Mouse (Mus musculus) limb, embryonic 11.5 days (tissue): Measurements from ENCODE around the gene Ctdnep1. TPM values are rescaled to one million over a fixed set of nuclear protein-coding genes. Genes with fewer than 3 reads are reported as not detected.

Source experiments
- ATAC-seq: fragments of 200-750 bp; cut with Nextera tagmentation; 2 replicates; pipeline ENCODE4 v1.8.0; 2017; ENCODE audit warnings: low read depth; ENCODE audit not compliant: insufficient number of reproducible peaks, low FRiP score, low TSS enrichment
- DNase-seq: peaks from one replicate; pipeline ENCODE4 v3.0.0-alpha.2; 2015; ENCODE audit warnings: low spot score
- H3K27ac ChIP-seq: fragments of 300-500 bp; sonication (generic); replicated peaks from 2 replicates; pipeline ENCODE4 v1.5.1; 2014; ENCODE audit warnings: low read depth, mild to moderate bottlenecking, low read length
- H3K27me3 ChIP-seq: fragments of 300-500 bp; sonication (generic); 2 replicates; pipeline ENCODE4 v1.6.1; 2014; ENCODE audit warnings: mild to moderate bottlenecking, low read length, mixed read lengths; ENCODE audit not compliant: control insufficient read depth, insufficient read depth
- H3K36me3 ChIP-seq: fragments of 300-500 bp; sonication (generic); 2 replicates; pipeline ENCODE4 v1.6.1; 2014; ENCODE audit warnings: mild to moderate bottlenecking, low read length, moderate library complexity, mixed read lengths; ENCODE audit not compliant: control insufficient read depth, insufficient read depth
- H3K4me1 ChIP-seq: fragments of 300-500 bp; sonication (generic); 2 replicates; pipeline ENCODE4 v1.6.1; 2014; ENCODE audit warnings: low read length, mixed read lengths; ENCODE audit not compliant: control insufficient read depth, insufficient read depth
- H3K4me2 ChIP-seq: fragments of 300-500 bp; sonication (generic); 2 replicates; pipeline ENCODE4 v1.6.1; 2014; ENCODE audit warnings: low read depth, mild to moderate bottlenecking, moderate library complexity; ENCODE audit not compliant: severe bottlenecking
- H3K4me3 ChIP-seq: fragments of 300-500 bp; sonication (generic); 2 replicates; pipeline ENCODE4 v1.5.1; 2014; ENCODE audit warnings: low read depth, low read length
- H3K9ac ChIP-seq: fragments of 300-500 bp; sonication (generic); 2 replicates; pipeline ENCODE4 v1.6.1; 2014; ENCODE audit warnings: mild to moderate bottlenecking, low read length
- H3K9me3 ChIP-seq: fragments of 300-500 bp; sonication (generic); 2 replicates; pipeline ENCODE4 v1.6.1; 2016; ENCODE audit warnings: low read length; ENCODE audit not compliant: control insufficient read depth
- WGBS: fragments of 180-500 bp; shearing (Covaris S2); extraction: QIAGEN DNeasy Blood & Tissue Kit; methylation state at CpG from one replicate; pipeline ENCODE4 v1.1.7; 2014; 5-methylcytosine and 5-hydroxymethylcytosine counted together
- polyA plus RNA-seq: library from polyadenylated mRNA; unstranded; fragments of >200 nt; fragmentation: Nextera tagmentation; extraction: Ambion mirVana; gene quantifications from 2 replicates; pipeline ENCODE4 v1.2.1, GENCODE M21; 2014

Ctdnep1 gene
- polyA plus RNA-seq, 1 experiment from 2014 or later = 27.6 TPM

- Histone ChIP-seq H3K9ac (no peak overlapping the region), H3K4me3 (no peak overlapping the region), H3K9me3 (no peaks in the 10 kb centered on the region), H3K36me3 (peaks cover 12% of the 10 kb centered on the region), H3K27ac (no peak overlapping the region), H3K27me3 (no peaks in the 10 kb centered on the region), H3K4me1 (peaks cover 55% of the 10 kb centered on the region), H3K4me2 (peak overlapping the region; percentile 45; the same call in 1 of the 2 replicates)
- 30% methylated on average over 9 of the region's 9 CpGs for WGBS
- DNase-seq (no peak), ATAC-seq (no peak)
Measured at GRCm38 (mm10) chr11:70027397-70027796, 46.4 kb downstream of the Ctdnep1 start.

DNA sequence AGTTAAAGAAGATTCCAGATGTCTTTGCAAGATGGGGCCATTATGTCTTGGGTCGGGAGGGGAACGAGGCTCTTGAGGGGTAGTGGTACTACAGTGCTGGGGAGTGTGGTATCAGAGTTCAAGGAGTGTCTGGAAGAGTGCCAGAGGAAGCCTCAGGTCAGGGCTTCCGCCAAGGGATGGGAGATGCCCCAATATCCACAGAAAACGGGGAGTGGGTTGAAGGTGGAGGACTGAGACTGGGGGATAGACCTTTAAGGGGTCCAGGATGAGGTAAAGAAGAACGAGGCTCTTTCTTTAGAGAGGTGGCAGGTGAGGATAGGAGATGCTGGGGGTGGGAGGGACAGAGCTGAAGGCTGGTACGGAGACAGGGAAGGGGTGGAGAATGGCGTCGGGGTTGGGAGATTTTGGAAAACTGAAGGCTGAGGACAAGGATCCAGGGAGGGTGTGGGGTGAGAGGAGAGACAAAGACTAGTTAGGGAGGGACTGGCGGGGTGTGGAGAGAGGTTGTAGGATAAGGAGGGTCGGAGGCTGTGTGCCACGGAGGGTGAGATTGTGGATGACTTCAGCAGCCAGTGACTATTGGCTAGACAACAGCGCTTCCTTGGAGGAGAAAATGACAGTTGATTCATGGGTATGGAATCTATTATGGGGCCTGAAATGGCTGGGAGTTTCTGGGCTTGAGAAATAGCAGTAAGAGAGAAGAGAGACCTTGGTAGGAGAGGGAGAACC is 47.6 kb downstream of the Ctdnep1 start:
- H3K9me3 ChIP-seq = no peaks in the 10 kb centered on the region
- peak overlapping the region; percentile 15 for H3K4me3 ChIP-seq
- ATAC-seq (no peak), DNase-seq (no peak)
- H3K4me1 ChIP-seq = peaks cover 52% of the 10 kb centered on the region
- no peak overlapping the region for H3K9ac ChIP-seq
- peak overlapping the region; percentile 68; the same call in 1 of the 2 replicates for H3K27ac ChIP-seq
- H3K27me3 ChIP-seq = no peaks in the 10 kb centered on the region
- 30% methylated on average over 12 of the region's 12 CpGs for WGBS
- H3K36me3 ChIP-seq = peaks cover 12% of the 10 kb centered on the region
- peak overlapping the region; percentile 45 for H3K4me2 ChIP-seq

DNA sequence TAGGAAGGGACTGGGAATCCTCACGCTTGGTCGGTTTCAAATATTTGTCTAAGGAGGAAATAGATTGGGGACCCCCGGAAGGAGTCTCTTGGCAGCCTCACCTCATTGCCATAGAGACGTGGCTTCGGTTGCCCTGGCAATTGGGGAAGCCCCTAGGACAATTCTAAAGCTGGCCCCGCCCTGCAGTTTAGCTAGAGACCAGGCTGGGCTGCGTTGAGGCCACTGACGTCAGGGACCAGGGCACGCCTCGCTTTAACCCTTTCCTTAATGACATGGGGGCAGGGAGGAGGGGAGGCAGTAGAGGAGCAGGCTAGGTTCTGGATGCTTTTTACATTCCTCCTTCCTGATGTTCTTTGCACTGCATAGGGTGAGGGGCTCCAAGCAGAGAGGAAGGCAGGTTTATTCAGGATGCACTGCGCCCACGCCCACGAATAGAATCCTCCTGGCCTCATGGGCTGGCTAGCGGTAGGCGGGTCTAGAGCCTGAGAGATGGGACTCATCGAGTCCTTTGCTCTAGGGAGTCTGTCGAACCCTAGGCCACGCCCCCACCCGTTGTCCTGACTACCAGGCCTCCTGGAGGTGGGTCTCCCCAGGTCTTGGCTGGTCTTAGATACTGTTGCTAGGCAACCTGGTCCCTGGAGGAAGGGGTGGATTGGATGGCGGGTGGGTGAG is 48.3 kb downstream of the Ctdnep1 start:
- WGBS = under 1% methylated on average over 20 of the region's 20 CpGs
- Histone ChIP-seq H3K4me1 (peaks cover 47% of the 10 kb centered on the region), H3K4me2 (peak overlapping the region; percentile 45), H3K9me3 (no peaks in the 10 kb centered on the region), H3K27ac (peak overlapping the region; percentile 68), H3K9ac (no peak overlapping the region; the same call in 1 of the 2 replicates), H3K36me3 (peaks cover 12% of the 10 kb centered on the region), H3K4me3 (peak overlapping the region; percentile 15), H3K27me3 (no peaks in the 10 kb centered on the region)
- peak; percentile 91 for DNase-seq
- peak; percentile 88 for ATAC-seq

- H3K36me3 ChIP-seq = peaks cover 12% of the 10 kb centered on the region
- WGBS = 44% methylated on average over 11 of the region's 11 CpGs
- H3K27me3 ChIP-seq = no peaks in the 10 kb centered on the region
- no peak overlapping the region; the same call in 1 of the 2 replicates for H3K27ac ChIP-seq
- peaks cover 47% of the 10 kb centered on the region for H3K4me1 ChIP-seq
- H3K9me3 ChIP-seq = no peaks in the 10 kb centered on the region
- ATAC-seq = peak; percentile 11; the same call in 1 of the 2 replicates
- no peak overlapping the region for H3K9ac ChIP-seq
- H3K4me3 ChIP-seq = peak overlapping the region; percentile 15
- no peak for DNase-seq
- peak overlapping the region; percentile 45 for H3K4me2 ChIP-seq
Measured at GRCm38 (mm10) chr11:70029829-70030550, 49.0 kb downstream of the Ctdnep1 start.

- no peak overlapping the region for H3K4me2 ChIP-seq
- no peak for ATAC-seq
- no peak for DNase-seq
- peaks cover 12% of the 10 kb centered on the region for H3K36me3 ChIP-seq
- H3K27ac ChIP-seq = no peak overlapping the region
- no peak overlapping the region for H3K4me3 ChIP-seq
- H3K4me1 ChIP-seq = peaks cover 43% of the 10 kb centered on the region
- no peaks in the 10 kb centered on the region for H3K27me3 ChIP-seq
- no peaks in the 10 kb centered on the region for H3K9me3 ChIP-seq
- no peak overlapping the region for H3K9ac ChIP-seq
- 95% methylated on average over 28 of the region's 28 CpGs for whole genome bisulfite sequencing
Measured at GRCm38 (mm10) chr11:70030651-70031320, 49.8 kb downstream of the Ctdnep1 start.

GRCm38 (mm10) chr11:70031321-70031670 is 50.3 kb downstream of the Ctdnep1 start:
- 97% methylated on average over 11 of the region's 11 CpGs for WGBS
- Histone ChIP-seq H3K4me1 (peaks cover 38% of the 10 kb centered on the region), H3K4me3 (no peak overlapping the region), H3K36me3 (peaks cover 12% of the 10 kb centered on the region), H3K27ac (no peak overlapping the region), H3K9me3 (no peaks in the 10 kb centered on the region), H3K27me3 (no peaks in the 10 kb centered on the region), H3K4me2 (no peak overlapping the region), H3K9ac (no peak overlapping the region)
- DNase-seq (no peak), ATAC-seq (no peak)

DNA sequence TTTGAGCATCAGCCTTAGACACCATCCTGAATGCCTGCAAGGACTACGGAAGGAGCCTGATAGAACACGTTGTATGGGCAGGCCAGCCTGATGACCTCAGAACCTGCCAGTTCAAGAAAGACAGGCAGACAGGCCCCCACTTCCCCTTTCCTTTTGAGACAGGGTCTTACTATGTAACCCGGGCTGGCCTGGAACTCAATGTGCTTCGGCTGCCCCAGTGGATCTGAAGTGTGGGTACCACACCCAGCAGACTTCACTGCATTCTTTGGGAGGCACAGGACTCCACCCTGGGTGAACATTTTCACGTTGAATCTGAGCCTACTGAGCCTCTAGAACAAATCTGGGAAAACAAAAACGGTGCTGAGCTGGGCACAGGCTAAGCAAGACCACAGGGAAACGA is 57.2 kb downstream of the Ctdnep1 start:
- Histone ChIP-seq H3K27me3 (no peaks in the 10 kb centered on the region), H3K4me2 (no peak overlapping the region), H3K9me3 (no peaks in the 10 kb centered on the region), H3K27ac (no peak overlapping the region), H3K9ac (no peak overlapping the region), H3K4me1 (no peaks in the 10 kb centered on the region), H3K4me3 (no peak overlapping the region), H3K36me3 (no peaks in the 10 kb centered on the region; the same call in 1 of the 2 replicates)
- WGBS = 72% methylated on average over 7 of the region's 7 CpGs
- DNase-seq (no peak), ATAC-seq (no peak)

DNA sequence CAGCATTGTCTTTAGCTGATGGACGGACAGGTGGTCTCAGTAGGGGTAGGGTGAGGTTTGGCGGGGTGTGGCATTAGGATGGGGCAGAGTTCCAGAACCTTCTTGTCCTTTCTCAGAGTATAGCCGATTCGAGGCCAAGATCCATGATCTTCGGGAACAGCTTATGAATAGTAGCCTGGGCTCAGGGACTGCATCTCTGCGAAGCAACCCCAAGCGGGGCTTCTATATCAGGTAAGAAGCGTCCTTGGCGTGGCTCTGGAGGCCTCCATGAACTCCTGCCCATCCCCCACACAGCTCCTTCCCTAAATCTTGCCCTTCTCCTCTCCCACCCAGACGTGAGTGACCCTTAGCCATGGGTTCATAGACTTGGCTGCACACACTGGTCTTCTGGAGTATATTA is 58.7 kb downstream of the Ctdnep1 start:
- no peak overlapping the region for H3K4me3 ChIP-seq
- DNase-seq (no peak), ATAC-seq (no peak)
- no peaks in the 10 kb centered on the region for H3K27me3 ChIP-seq
- H3K27ac ChIP-seq = no peak overlapping the region
- H3K4me1 ChIP-seq = no peaks in the 10 kb centered on the region
- H3K9ac ChIP-seq = no peak overlapping the region
- H3K9me3 ChIP-seq = no peaks in the 10 kb centered on the region
- no peak overlapping the region for H3K4me2 ChIP-seq
- H3K36me3 ChIP-seq = peaks cover 6% of the 10 kb centered on the region
- 86% methylated on average over 10 of the region's 10 CpGs for WGBS
